Mouse (Mus musculus) NIH3T3 (cell line): ENCODE measurements around the gene Immp2l.

ENCODE experiments used
- DNase-seq: peaks from one replicate; pipeline ENCODE4 v3.0.0-alpha.2; 2012; ENCODE audit warnings: low read depth

Immp2l gene

GRCm38 (mm10) chr12:41551578-41551977 is 527.7 kb downstream of the Immp2l start:
- DNase-seq, result no peak

- DNase-seq, result no peak
These were observed 533.9 kb downstream of the Immp2l start for GRCm38 (mm10) chr12:41557832-41558231.

GRCm38 (mm10) chr12:41558956-41559735 is 535.3 kb downstream of the Immp2l start:
- no peak for DNase-seq

GRCm38 (mm10) chr12:41565540-41566432 is 541.9 kb downstream of the Immp2l start:
- no peak for DNase-seq

- no peak for DNase-seq
These were observed 542.5 kb downstream of the Immp2l start for GRCm38 (mm10) chr12:41566433-41566794.

GRCm38 (mm10) chr12:41573754-41574153 is 549.9 kb downstream of the Immp2l start:
- no peak for DNase-seq

GRCm38 (mm10) chr12:41575221-41575620 is 551.3 kb downstream of the Immp2l start:
- DNase-seq, result no peak

- no peak for DNase-seq
These were observed 569.5 kb downstream of the Immp2l start for GRCm38 (mm10) chr12:41593401-41593800.

GRCm38 (mm10) chr12:41594037-41594436 is 570.1 kb downstream of the Immp2l start:
- no peak for DNase-seq

- no peak for DNase-seq
These were observed 591.4 kb downstream of the Immp2l start for GRCm38 (mm10) chr12:41615271-41615670.

GRCm38 (mm10) chr12:41621341-41621740 is 597.5 kb downstream of the Immp2l start:
- no peak for DNase-seq

GRCm38 (mm10) chr12:41643262-41643661 is 619.4 kb downstream of the Immp2l start:
- no peak for DNase-seq

GRCm38 (mm10) chr12:41644802-41645551 is 621.1 kb downstream of the Immp2l start:
- DNase-seq, result no peak

GRCm38 (mm10) chr12:41646956-41647575 is 623.2 kb downstream of the Immp2l start:
- no peak for DNase-seq

GRCm38 (mm10) chr12:41647675-41648074 is 623.8 kb downstream of the Immp2l start:
- DNase-seq, result no peak

- DNase-seq, result no peak
These were observed 626.1 kb downstream of the Immp2l start for GRCm38 (mm10) chr12:41649826-41650541.

- no peak for DNase-seq
These were observed 644.4 kb downstream of the Immp2l start for GRCm38 (mm10) chr12:41668280-41668679.

- no peak for DNase-seq
These were observed 645.6 kb downstream of the Immp2l start for GRCm38 (mm10) chr12:41669481-41669880.

GRCm38 (mm10) chr12:41674861-41675260 is 651.0 kb downstream of the Immp2l start:
- DNase-seq, result no peak

GRCm38 (mm10) chr12:41680141-41680540 is 656.3 kb downstream of the Immp2l start:
- DNase-seq, result no peak

- DNase-seq, result no peak
These were observed 658.3 kb downstream of the Immp2l start for GRCm38 (mm10) chr12:41682141-41682540.
